Mouse (Mus musculus) A20 (cell line): Measurements from ENCODE around the gene Dvl3.

Experiments used
- DNase-seq: peaks from one replicate; pipeline ENCODE4 v3.0.0-alpha.2; 2011; ENCODE audit warnings: low read depth, low spot score

Gene Dvl3

DNA sequence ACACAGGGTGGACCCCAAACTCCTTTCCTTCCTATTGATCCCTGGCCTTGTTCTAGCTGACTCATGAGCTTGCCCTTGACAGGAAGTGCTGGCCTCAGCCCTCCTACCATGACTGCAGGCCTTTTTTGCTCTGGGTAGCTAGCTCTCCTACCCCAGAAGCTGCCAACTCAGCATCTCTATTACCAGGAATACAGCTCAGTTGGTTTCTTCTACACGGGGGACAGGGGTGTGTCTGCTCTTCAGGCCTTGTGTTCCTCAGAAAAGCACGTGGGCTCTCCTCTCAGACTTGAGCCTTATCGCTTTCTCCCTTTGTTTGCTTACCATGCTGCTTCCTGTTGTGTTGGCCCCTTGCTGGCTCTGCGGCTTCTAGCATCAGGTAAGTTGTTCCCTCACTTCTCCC lies 23.7 kb downstream of the Dvl3 start:
- no peak for DNase-seq

DNA sequence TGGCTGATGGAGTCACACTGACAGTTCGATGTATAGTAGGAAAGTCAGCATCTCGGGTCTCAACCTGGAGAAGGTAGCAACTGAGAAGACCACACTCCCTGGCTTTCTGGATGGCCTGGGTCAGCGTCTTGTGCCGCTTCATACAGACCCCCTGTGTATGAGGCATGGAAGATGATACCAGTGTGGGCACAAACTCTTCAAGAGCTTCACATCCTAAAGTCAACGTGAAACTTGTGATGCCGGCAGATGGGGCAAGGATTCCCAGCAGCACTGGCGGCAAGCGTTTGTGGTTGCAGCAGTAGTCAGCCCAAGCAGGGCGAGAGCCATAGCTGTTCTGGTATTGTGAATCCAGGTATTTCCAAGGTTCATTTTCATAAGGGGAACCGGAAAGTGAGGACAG lies 28.9 kb downstream of the Dvl3 start:
- DNase-seq, result no peak

DNA sequence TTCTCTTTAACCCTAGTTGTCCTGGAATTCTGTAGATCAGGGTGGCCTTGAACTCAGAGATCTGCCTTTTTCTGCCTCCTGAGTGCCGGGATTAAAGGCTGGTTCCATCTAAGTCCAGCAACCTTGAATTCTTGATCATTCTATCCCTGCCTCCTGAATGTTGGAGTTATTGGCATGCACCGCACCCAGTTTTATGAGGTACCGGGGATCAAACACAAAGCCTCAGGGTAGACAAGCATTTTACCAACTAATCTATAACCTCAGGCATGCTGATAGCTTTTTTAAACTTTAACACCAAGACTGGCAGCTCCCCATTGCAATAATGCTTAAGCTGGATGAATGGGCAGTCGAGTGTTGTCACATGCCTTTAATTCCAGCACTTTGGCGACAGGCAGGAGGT lies 30.6 kb downstream of the Dvl3 start:
- no peak for DNase-seq

DNA sequence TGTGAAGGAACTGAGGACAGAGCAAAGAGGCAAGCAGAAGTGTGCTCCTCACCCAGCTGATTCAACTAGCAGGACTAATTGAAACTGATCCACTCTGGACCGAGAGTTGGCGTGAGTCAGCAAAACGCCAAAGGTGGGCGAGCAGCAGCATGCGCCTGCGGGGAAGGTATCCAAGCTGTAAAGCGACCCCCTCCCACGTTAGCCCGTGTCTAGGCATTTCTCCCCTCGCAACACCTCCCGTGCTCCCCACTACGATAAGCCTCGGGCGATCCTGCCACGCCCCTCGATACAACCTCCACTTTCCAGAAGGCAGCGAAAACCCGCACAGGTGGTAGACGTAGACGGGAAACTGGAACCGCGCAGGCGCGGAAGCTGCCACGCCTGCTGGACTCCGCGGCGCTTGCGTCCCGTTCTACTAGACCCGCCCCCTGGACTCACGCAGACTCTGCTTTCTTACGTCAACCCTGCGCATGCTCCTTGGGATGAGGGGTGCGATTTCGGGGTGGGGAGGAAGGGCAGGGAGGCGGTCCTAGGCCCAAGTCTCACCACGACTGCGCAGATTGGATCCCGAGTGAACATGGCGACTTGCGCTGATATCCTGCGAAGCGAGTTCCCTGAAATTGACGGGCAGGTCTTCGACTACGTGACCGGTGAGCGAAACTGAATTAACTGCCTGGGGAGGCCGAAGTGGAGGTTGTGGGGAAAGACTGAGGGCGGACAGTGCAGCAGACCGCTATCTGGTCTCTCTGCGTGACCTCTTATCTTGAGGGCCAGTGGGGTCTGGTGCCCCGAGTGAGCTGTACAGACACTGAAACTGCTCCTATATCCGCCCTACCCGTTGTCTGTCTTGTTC lies 31.5 kb downstream of the Dvl3 start, which contains the start of gene Abcf3:
Abcf3 (plus strand) TSS at position 482 of the 853 bp plus-strand sequence.
- DNase-seq, result peak; percentile 100

DNA sequence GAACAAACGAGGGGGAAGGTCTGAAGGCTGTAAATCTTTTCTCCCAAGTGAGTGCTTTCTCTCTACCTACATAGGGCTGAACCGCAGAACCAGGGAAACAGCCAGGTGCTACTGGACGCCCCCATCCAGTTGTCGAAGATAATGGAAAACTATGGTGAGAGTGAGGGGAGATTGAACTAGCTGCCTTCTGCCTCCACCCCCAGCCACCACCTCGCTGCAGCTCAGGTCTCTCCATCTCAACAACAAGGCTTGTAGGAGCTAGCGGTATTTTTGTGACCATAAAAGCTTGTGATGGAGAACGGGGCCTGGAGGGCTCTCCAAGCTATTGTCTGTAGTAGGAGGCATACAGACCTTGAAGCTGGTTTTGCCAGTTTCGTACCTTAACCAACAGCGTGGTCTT lies 32.4 kb downstream of the Dvl3 start:
- no peak for DNase-seq

DNA sequence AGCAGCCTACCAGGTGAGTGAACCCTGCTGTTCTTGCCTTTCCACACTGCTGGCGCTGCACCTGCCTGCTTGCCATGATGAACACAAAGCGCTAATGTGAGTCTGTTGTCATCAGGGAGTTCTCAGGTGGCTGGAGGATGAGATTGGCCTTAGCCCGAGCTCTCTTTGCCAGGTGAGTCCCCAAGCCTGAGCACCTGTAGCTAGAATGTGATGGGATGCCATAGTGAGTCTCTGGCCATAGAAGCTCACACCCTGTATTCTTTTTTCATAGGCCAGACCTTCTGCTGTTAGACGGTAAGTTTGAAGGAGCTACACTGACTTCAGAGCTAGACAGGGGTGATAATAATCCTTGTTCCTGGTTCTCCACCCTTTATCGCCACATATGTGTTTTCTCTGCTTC lies 34.9 kb downstream of the Dvl3 start:
- no peak for DNase-seq

DNA sequence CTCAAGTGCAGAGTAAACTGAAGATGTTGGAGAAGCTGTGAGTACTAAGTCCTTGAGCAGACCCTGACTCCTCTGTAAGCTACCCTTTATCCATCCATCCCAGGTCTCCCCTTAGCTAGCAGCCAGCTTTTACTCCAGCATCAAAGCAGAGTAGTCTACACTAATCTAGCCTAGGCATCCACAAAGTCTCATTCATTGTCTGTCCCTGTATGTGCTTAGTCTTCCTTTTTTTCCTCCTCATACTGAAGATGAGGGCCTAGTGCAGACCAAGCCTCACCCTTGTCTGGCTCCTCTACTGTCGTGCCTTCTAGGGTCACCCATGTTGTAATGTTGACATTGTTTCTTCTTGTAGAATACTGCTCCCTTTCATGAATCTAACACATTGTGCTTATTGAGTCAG lies 35.8 kb downstream of the Dvl3 start:
- no peak for DNase-seq

DNA sequence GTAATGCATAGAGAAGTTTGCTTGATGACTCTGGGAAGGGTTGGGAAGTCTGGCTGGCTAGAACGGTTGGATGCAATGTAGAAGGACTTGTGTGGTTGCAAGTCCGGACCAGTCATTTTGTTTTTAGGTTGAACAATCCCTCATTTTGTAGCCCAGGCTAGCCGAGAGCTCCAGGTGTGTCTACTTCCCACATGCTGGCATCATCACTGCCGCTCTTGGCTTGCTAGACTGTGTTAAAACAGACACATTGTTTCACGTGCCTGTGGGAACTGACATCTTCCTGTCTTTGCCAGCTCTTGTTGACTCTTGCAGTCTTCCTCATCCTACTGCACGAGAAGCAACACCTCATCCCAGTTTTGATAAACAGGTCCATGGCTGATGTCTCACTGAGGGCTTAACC lies 38.2 kb downstream of the Dvl3 start:
- DNase-seq, result no peak

DNA sequence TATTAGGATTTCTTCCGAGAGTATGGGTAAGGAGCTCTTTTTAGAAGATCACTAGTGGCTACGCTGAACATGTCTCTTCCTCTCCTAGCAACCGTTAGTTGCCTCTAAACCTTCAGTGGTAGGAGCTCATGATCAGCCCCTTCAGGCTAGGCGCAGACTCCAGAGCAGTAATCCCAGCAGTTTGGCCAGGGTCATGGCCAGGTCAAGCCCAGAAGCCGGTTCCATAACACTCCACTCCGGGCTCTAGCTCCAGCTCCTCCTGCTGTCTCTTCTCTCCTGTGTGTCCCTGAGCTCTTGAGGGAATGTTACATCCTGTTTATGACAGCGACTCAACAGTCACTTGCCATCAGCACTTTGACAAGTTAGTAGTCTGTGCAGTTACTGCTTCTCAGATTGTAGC lies 40.6 kb downstream of the Dvl3 start:
- DNase-seq, result no peak

DNA sequence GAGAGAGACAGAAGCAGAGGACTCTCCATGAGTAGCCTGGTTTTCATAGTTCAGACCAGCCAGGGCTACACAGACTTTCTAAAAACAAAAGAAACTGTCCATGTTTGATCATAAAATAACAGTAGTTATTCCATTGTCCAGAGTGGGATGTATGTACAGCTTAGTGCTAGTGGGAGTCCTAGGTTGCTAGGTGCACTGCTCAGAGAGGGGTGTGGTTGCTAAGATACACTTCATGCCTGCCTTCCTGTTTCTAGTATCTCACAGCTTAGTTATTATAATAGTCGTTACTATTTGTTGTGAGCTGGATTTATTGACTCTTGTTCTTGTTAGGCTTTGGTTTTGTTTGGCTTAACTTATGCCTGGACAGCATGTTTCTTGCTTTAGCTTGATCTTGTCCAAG lies 48.3 kb downstream of the Dvl3 start:
- DNase-seq, result no peak
